Mouse (Mus musculus): Measurements from ENCODE around the gene Tmem131.

DNA sequence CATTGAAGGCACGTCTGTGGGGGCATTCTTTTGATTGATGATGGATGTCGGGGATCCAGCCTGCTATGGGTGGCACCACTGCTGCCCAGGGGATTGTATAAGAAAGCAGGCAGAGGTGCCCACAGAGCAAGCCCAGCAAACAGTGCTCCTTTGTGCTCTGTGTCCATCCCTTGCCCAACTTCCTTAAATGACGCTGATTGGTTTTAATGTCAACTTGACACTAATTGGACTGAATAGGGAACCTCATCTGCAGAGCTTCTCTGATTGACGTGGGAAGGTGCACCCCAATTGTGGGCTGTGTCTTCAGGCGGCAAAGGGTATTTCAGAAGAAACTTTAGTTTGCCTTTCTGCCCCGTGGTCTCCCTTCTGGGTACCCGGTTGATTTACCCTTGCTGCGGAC, 154.1 kb downstream of the Tmem131 start:
- TF ChIP-seq CTCF (IDR thresholded peaks at IDR 0.05; ENCODE audit: low read depth, low read length) (no peak), TAL1 (conservative IDR thresholded peaks at IDR 0.05; ENCODE audit: low read depth, low read length) (no peak)

Data from G1E (cell line).